ENCODE assay signal across 14 mouse cellular contexts in the genomic region with DNA sequence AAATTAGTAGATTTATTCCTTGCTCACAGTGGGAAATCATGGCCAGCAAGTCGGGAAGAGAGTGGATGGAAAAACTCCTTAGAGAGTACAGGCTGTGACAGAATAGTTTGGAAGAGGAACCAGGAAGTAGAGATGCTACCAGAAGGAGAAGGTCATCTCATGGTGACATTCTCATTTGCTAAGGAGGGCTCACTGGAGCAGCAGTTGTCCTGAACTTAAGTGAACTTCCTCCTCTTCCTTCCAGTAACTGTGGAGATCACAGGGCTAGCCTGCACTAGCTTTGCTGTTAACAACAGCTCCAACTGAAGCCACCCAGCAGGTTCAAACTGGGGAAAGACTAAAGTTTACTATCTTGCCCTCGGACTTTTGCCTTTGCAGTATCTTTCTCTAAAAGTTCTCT. TPM values are rescaled to one million over a fixed set of nuclear protein-coding genes. Genes with fewer than 3 reads are reported as not detected.
A peak's percentile ranks its signal among the peaks of the same experiment; 100 is the strongest.
DNase-seq lines count a peak whose midpoint lies in the region; ATAC-seq and TF ChIP-seq lines count a peak whose summit lies in the region.
"Had no signal": no experiment of that assay in that cellular context is flagged by ENCODE, and none has a peak within 500 bp of the region (broad histone marks: within the 10 kb centered on the region; RNA-seq: fewer than 3 reads in every experiment).

No protein-coding gene starts in this region.

- H3K27me3 ChIP-seq in lung, postnatal 0 days (replicated peaks; ENCODE audit: insufficient read depth, low read length) = no peaks in the 10 kb centered on the region
- H3K27me3 ChIP-seq in liver, postnatal 0 days (ENCODE audit: insufficient read depth, low read length) = no peaks in the 10 kb centered on the region
- H3K27me3 ChIP-seq in midbrain, embryonic 11.5 days (ENCODE audit: control insufficient read depth, insufficient read depth, low read length) = no peaks in the 10 kb centered on the region
- H3K27me3 ChIP-seq: embryonic facial prominence, embryonic 15.5 days; forebrain, embryonic 15.5 days; midbrain, embryonic 15.5 days had no signal

- TF ChIP-seq CTCF in lung, postnatal 0 days (IDR thresholded peaks at IDR 0.05) = no peak
- no peak for TF ChIP-seq CTCF in liver, postnatal 0 days (IDR thresholded peaks at IDR 0.05; ENCODE audit: low read depth)

- no peaks in the 10 kb centered on the region for H3K9me3 ChIP-seq in lung, postnatal 0 days (ENCODE audit: low read length)
- no peaks in the 10 kb centered on the region for H3K9me3 ChIP-seq in liver, postnatal 0 days (ENCODE audit: low read length)
- H3K9me3 ChIP-seq in midbrain, embryonic 11.5 days (ENCODE audit: control insufficient read depth, low read length) = no peaks in the 10 kb centered on the region
- H3K9me3 ChIP-seq: embryonic facial prominence, embryonic 15.5 days; forebrain, embryonic 15.5 days; midbrain, embryonic 15.5 days had no signal

- peak; percentile 29; the same call in 1 of the 2 replicates for ATAC-seq in lung, postnatal 0 days
- ATAC-seq in liver, postnatal 0 days = peak; percentile 47
- ATAC-seq in midbrain, embryonic 11.5 days (ENCODE audit: low FRiP score) = no peak
- ATAC-seq: forebrain, embryonic 15.5 days; midbrain, embryonic 15.5 days had no signal

- 74% methylated on average over 2 of the region's 2 CpGs for WGBS in lung, postnatal 0 days
- WGBS in liver, postnatal 0 days (ENCODE audit: insufficient replicate concordance) = 55% methylated on average over 2 of the region's 2 CpGs
- 84% methylated on average over 2 of the region's 2 CpGs for WGBS in midbrain, embryonic 11.5 days

- no peak overlapping the region for H3K9ac ChIP-seq in lung, postnatal 0 days (replicated peaks; ENCODE audit: low read depth)
- no peak overlapping the region for H3K9ac ChIP-seq in liver, postnatal 0 days (replicated peaks)
- H3K9ac ChIP-seq in midbrain, embryonic 11.5 days (ENCODE audit: low read length) = no peak overlapping the region
- H3K9ac ChIP-seq: embryonic facial prominence, embryonic 15.5 days; forebrain, embryonic 15.5 days; midbrain, embryonic 15.5 days had no signal

- TF ChIP-seq EP300 in lung, postnatal 0 days (IDR thresholded peaks at IDR 0.05) = no peak
- no peak; the same call in 1 of the 2 replicates for TF ChIP-seq EP300 in liver, postnatal 0 days (IDR thresholded peaks at IDR 0.05; ENCODE audit: low read depth)

- H3K36me3 ChIP-seq in lung, postnatal 0 days (ENCODE audit: insufficient read depth, low read length) = no peaks in the 10 kb centered on the region
- H3K36me3 ChIP-seq in liver, postnatal 0 days (replicated peaks; ENCODE audit: insufficient read depth, low read length) = peaks cover 11% of the 10 kb centered on the region; the same call in 1 of the 2 replicates
- H3K36me3 ChIP-seq in midbrain, embryonic 11.5 days (ENCODE audit: control insufficient read depth, insufficient read depth, low read length) = no peaks in the 10 kb centered on the region
- H3K36me3 ChIP-seq: embryonic facial prominence, embryonic 15.5 days; forebrain, embryonic 15.5 days; midbrain, embryonic 15.5 days had no signal

- no peak overlapping the region for H3K4me3 ChIP-seq in lung, postnatal 0 days (ENCODE audit: low read depth, low read length)
- 0 out of 2 replicates have a peak overlapping the region, but pooled peaks have one; percentile 4 for H3K4me3 ChIP-seq in liver, postnatal 0 days (ENCODE audit: low read depth, low read length)
- no peak overlapping the region for H3K4me3 ChIP-seq in midbrain, embryonic 11.5 days (ENCODE audit: low read depth, low read length)
- H3K4me3 ChIP-seq: embryonic facial prominence, embryonic 15.5 days; forebrain, embryonic 15.5 days; midbrain, embryonic 15.5 days had no signal

- H3K4me1 ChIP-seq in lung, postnatal 0 days (ENCODE audit: insufficient read depth, low read depth, low read length) = no peaks in the 10 kb centered on the region
- peaks cover 23% of the 10 kb centered on the region for H3K4me1 ChIP-seq in liver, postnatal 0 days (ENCODE audit: insufficient read depth)
- no peaks in the 10 kb centered on the region for H3K4me1 ChIP-seq in midbrain, embryonic 11.5 days (ENCODE audit: control insufficient read depth, insufficient read depth, low read length)
- H3K4me1 ChIP-seq: forebrain, embryonic 15.5 days; midbrain, embryonic 15.5 days had no signal

- H3K27ac ChIP-seq in lung, postnatal 0 days (ENCODE audit: low read length) = peak overlapping the region; percentile 73
- H3K27ac ChIP-seq in liver, postnatal 0 days (ENCODE audit: low read depth) = peak overlapping the region; percentile 76
- no peak overlapping the region for H3K27ac ChIP-seq in midbrain, embryonic 11.5 days (ENCODE audit: low read depth, low read length)
- H3K27ac ChIP-seq: embryonic facial prominence, embryonic 15.5 days; forebrain, embryonic 15.5 days; midbrain, embryonic 15.5 days had no signal

- H3K4me2 ChIP-seq in lung, postnatal 0 days (replicated peaks; ENCODE audit: low read depth, low read length) = no peak overlapping the region
- H3K4me2 ChIP-seq in liver, postnatal 0 days (ENCODE audit: low read depth, low read length) = peak overlapping the region; percentile 49; the same call in 1 of the 2 replicates
- no peak overlapping the region for H3K4me2 ChIP-seq in midbrain, embryonic 11.5 days
- H3K4me2 ChIP-seq: embryonic facial prominence, embryonic 15.5 days; forebrain, embryonic 15.5 days; heart, embryonic 11.5 days; midbrain, embryonic 15.5 days had no signal

- peak; percentile 32 for DNase-seq in lung, postnatal 0 days (ENCODE audit: low spot score)
- DNase-seq in lung, adult 18-20 months = no peak
- peak; percentile 40 for DNase-seq in kidney, adult 9 months
- no peak for DNase-seq in liver, postnatal 0 days
- DNase-seq in midbrain, embryonic 11.5 days (ENCODE audit: low spot score, missing footprints) = no peak
- DNase-seq in right cerebral cortex, postnatal 10 days (ENCODE audit: low spot score in 2 of 2) = no peak
- no peak for DNase-seq in thymus, postnatal 36 days
- no peak for DNase-seq in cerebellum, postnatal 14 days
- DNase-seq: gastrocnemius, postnatal 14 days; heart, postnatal 4 days had no signal

RNA-seq across cellular contexts. Expression of a gene that starts 5.2 kb away (rescaled TPM):
- polyA plus RNA-seq in lung, postnatal 0 days (2015; fragmentation: Nextera tagmentation; extraction: Ambion mirVana) = 51.2 and 59.3 TPM in 2 replicates
- 104 and 109 TPM in 2 replicates for polyA plus RNA-seq in liver, postnatal 0 days (2015; fragmentation: Nextera tagmentation; extraction: Ambion mirVana)
- 1.4 and 1.7 TPM in 2 replicates for polyA plus RNA-seq in midbrain, embryonic 11.5 days (2014; fragmentation: Nextera tagmentation; extraction: Ambion mirVana)

RNA-seq across cellular contexts. Expression of a gene that starts 48.7 kb away (rescaled TPM):
- 92.4 and 94.3 TPM in 2 replicates for polyA plus RNA-seq in lung, postnatal 0 days (2015; fragmentation: Nextera tagmentation; extraction: Ambion mirVana)
- 48.5 and 50.1 TPM in 2 replicates for polyA plus RNA-seq in liver, postnatal 0 days (2015; fragmentation: Nextera tagmentation; extraction: Ambion mirVana)
- polyA plus RNA-seq in midbrain, embryonic 11.5 days (2014; fragmentation: Nextera tagmentation; extraction: Ambion mirVana) = 242 and 251 TPM in 2 replicates

Comparison
In these comparisons a context has a peak if more than half of its experiments do, and no peak if none do; other contexts are left out.
1. DNase-seq: peak in lung, postnatal 0 days (single experiment) and kidney, adult 9 months (single experiment); none in lung, adult 18-20 months (0 of 2), liver, postnatal 0 days (single experiment), midbrain, embryonic 11.5 days (single experiment), right cerebral cortex, postnatal 10 days (0 of 2), thymus, postnatal 36 days (0 of 2) and cerebellum, postnatal 14 days (0 of 2).
2. RNA of a gene that starts 5.2 kb away (polyA plus RNA-seq): 104 to 109 TPM in liver, postnatal 0 days and 51.2 to 59.3 TPM in lung, postnatal 0 days; 1.4 to 1.7 TPM in midbrain, embryonic 11.5 days; every median in the first group is over 10 times any median in the second.